Mouse (Mus musculus): ENCODE measurements at regions not wholly inside any gene's neighbourhood (a gene's known extent, or its start where the extent isn't known, plus 50 kb on each side); places are given as distances from the start of the nearest gene placed in this dataset.

DNA sequence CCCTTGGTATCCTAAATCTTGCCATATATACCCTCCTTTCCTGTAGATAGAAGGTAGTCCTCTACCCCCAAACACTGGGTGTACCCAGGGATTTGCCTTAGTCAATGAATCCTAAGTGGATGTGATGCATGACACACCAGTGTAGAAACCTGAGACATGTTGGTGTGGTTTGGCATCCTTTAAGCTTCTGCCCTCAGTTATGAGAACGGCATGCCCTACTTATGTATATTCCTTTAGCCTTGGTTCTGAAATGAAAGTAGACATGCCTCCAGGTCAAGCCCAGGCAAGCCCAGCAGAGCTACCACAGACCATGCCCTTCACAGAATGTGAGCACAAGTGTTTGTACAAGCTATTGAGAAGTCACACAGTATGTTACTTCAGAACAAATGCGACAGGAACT, 608.4 kb upstream of the 2610301B20Rik start:
- dilution Hi-C loops (cut with MboI; ENCODE audit: extremely low pct_ligation_motif_present, extremely low pct_unique_long_range_greater_than_20kb, low sequenced_read_pairs) (no loop called here), in situ Hi-C loops (cut with MboI; ENCODE audit: low pct_ligation_motif_present, low pct_unique_long_range_greater_than_20kb, low sequenced_read_pairs) (no loop called here)
- no peak for DNase-seq (ENCODE audit: extremely low read depth)

DNA sequence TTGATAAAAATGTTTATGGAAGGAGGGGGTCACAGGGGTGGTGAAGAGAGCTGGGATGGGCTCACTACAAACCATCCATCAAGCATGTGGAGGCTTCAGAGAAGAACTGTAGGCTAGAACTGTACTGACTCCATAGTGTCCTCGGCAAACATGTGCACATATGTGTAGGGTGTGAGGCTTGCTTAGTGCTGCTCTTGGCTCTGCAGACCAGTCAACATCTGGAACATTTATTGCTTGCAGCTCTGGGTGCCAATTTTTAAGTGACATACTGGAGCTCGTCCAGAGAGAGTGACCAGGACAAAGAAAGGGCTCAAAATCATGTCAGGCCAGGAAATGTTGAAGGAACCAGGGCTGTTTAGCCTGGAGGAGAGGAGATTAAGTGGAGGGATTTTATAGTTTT, 588.7 kb upstream of the 2610301B20Rik start:
- Histone ChIP-seq H3K79me2 (replicated peaks; ENCODE audit: control insufficient read depth, extremely low read depth, insufficient read depth, poor library complexity, severe bottlenecking) (no peaks in the 10 kb centered on the region), H3K36me3 (replicated peaks in 1 of 2; ENCODE audit: control insufficient read depth in 1 of 2, insufficient read depth in 1 of 2, low read length in 1 of 2) (no peaks in the 10 kb centered on the region), H3K4me2 (ENCODE audit: insufficient read depth, low read depth, poor library complexity, severe bottlenecking) (no peak overlapping the region), H3K4me3 (replicated peaks in 1 of 3; ENCODE audit: low read depth in 2 of 3, low read length in 2 of 3, poor library complexity in 1 of 3) (no peak overlapping the region), H3K27ac (ENCODE audit: insufficient read depth, low read depth) (no peak overlapping the region), H3K27me3 (replicated peaks) (no peaks in the 10 kb centered on the region), H3K9ac (ENCODE audit: insufficient read depth, low read depth) (no peak overlapping the region), H3K4me1 (ENCODE audit: control insufficient read depth in 1 of 2, insufficient read depth in 2 of 2) (peaks cover 0 to 7% of the 10 kb centered on the region in 2 experiments; a peak in 2 of 4 replicates), H3K9me3 (replicated peaks; ENCODE audit: low read length) (no peaks in the 10 kb centered on the region)
- dilution Hi-C loops (cut with MboI; ENCODE audit: extremely low pct_ligation_motif_present, extremely low pct_unique_long_range_greater_than_20kb, low sequenced_read_pairs): no loop called here
- no peak for DNase-seq (ENCODE audit: extremely low read depth)
- in situ Hi-C loops (cut with MboI; ENCODE audit: low pct_ligation_motif_present, low pct_unique_long_range_greater_than_20kb, low sequenced_read_pairs): loop anchor here (25.0 kb wide), 1 partner anchor 277 kb away; no protein-coding TSS in a partner anchor
- no peak for TF ChIP-seq CHD1 (IDR thresholded peaks at IDR 0.05; ENCODE audit: low read depth, low read length)
- TF ChIP-seq ZNF384 (IDR thresholded peaks at IDR 0.05; ENCODE audit: low read depth, low read length): no peak
- TF ChIP-seq TCF12 (IDR thresholded peaks at IDR 0.05; ENCODE audit: low read depth, low read length): no peak

More for the DNA sequence above, 608.4 kb upstream of the 2610301B20Rik start:
- H3K9ac ChIP-seq (ENCODE audit: insufficient read depth, low read depth): no peak overlapping the region
- no peak for TF ChIP-seq MEF2A (IDR thresholded peaks at IDR 0.05; ENCODE audit: borderline replicate concordance, low read depth, low read length)
- peak; percentile 35; the same call in 1 of the 2 replicates for TF ChIP-seq MXI1 (IDR thresholded peaks at IDR 0.05; ENCODE audit: low read depth, low read length)
- TF ChIP-seq MAX (IDR thresholded peaks at IDR 0.05; ENCODE audit: low read length): peak; percentile 58
- TF ChIP-seq ZKSCAN1 (IDR thresholded peaks at IDR 0.05; ENCODE audit: borderline replicate concordance, low read depth, low read length): no peak
- TF ChIP-seq ZMIZ1 (IDR thresholded peaks at IDR 0.05; ENCODE audit: low read depth, low read length): no peak
- TF ChIP-seq CHD2 (IDR thresholded peaks at IDR 0.05; ENCODE audit: low read length): no peak
- peak; percentile 98 for TF ChIP-seq CHD1 (IDR thresholded peaks at IDR 0.05; ENCODE audit: low read depth, low read length)
- peak; percentile 65 for TF ChIP-seq EP300 (IDR thresholded peaks at IDR 0.05; ENCODE audit: low read length)
- TF ChIP-seq UBTF (IDR thresholded peaks at IDR 0.05; ENCODE audit: low read depth, low read length): no peak
- TF ChIP-seq POLR2A (IDR thresholded peaks at IDR 0.05; ENCODE audit: low read depth, low read length): no peak
- 0 out of 2 replicates have a peak, but pooled peaks have one; percentile 22 for TF ChIP-seq TCF12 (IDR thresholded peaks at IDR 0.05; ENCODE audit: low read depth, low read length)
- TF ChIP-seq ZNF384 (IDR thresholded peaks at IDR 0.05; ENCODE audit: low read depth, low read length): no peak
- TF ChIP-seq SMC3 (IDR thresholded peaks at IDR 0.05; ENCODE audit: low read depth, low read length): no peak
- TF ChIP-seq HCFC1 (IDR thresholded peaks at IDR 0.05; ENCODE audit: low read depth, low read length): no peak; the same call in 1 of the 2 replicates
- TF ChIP-seq RCOR1 (conservative IDR thresholded peaks at IDR 0.05; ENCODE audit: low read depth, low read length): no peak
- TF ChIP-seq PAX5 (IDR thresholded peaks at IDR 0.05; ENCODE audit: low read length): no peak
- TF ChIP-seq MAZ (IDR thresholded peaks at IDR 0.05; ENCODE audit: low read depth, low read length): no peak
- TF ChIP-seq BHLHE40 (IDR thresholded peaks at IDR 0.05; ENCODE audit: low read depth, low read length): peak; percentile 47
- TF ChIP-seq USF1 (IDR thresholded peaks at IDR 0.05; ENCODE audit: low read depth, low read length): no peak
- TF ChIP-seq ELF1 (IDR thresholded peaks at IDR 0.05; ENCODE audit: low read depth, low read length): no peak
- no peak for TF ChIP-seq ZC3H11A (IDR thresholded peaks at IDR 0.05; ENCODE audit: low read depth, low read length)
- no peak for TF ChIP-seq SIN3A (IDR thresholded peaks at IDR 0.05; ENCODE audit: low read length)
- no peak for TF ChIP-seq JUN (IDR thresholded peaks at IDR 0.05; ENCODE audit: insufficient read depth, low read depth, low read length)
- 0 out of 2 replicates have a peak, but pooled peaks have one; percentile 42 for TF ChIP-seq MYC (IDR thresholded peaks at IDR 0.05; ENCODE audit: low read depth, low read length)
- no peak for TF ChIP-seq USF2 (conservative IDR thresholded peaks at IDR 0.05; ENCODE audit: low read depth, low read length)
- no peak for TF ChIP-seq KAT2A (IDR thresholded peaks at IDR 0.05; ENCODE audit: insufficient replicate concordance, low read length)
- 0 out of 2 replicates have a peak, but pooled peaks have one; percentile 24 for TF ChIP-seq JUND (conservative IDR thresholded peaks at IDR 0.05; ENCODE audit: low read depth, low read length)
- no peak for TF ChIP-seq RAD21 (IDR thresholded peaks at IDR 0.05; ENCODE audit: low read depth, low read length)
- no peak for TF ChIP-seq GABPA (IDR thresholded peaks at IDR 0.05; ENCODE audit: insufficient replicate concordance, low read depth, low read length)
- TF ChIP-seq CTCF (conservative IDR thresholded peaks at IDR 0.05 in 1 of 2, IDR thresholded peaks at IDR 0.05 in 1 of 2; ENCODE audit: low read depth in 2 of 2, low read length in 2 of 2): no peak
- no peak for TF ChIP-seq E2F4 (IDR thresholded peaks at IDR 0.05; ENCODE audit: insufficient replicate concordance, low read depth, low read length)
- TF ChIP-seq MAFK (IDR thresholded peaks at IDR 0.05; ENCODE audit: insufficient replicate concordance, low read length): peak; percentile 35; the same call in 1 of the 2 replicates
- no peak for TF ChIP-seq NELFE (IDR thresholded peaks at IDR 0.05; ENCODE audit: low read depth, low read length)
- TF ChIP-seq ETS1 (conservative IDR thresholded peaks at IDR 0.05; ENCODE audit: low read depth, low read length): no peak; the same call in 1 of the 2 replicates
- no peak for TF ChIP-seq TBP (conservative IDR thresholded peaks at IDR 0.05; ENCODE audit: low read depth, low read length)
- TF ChIP-seq NRF1 (IDR thresholded peaks at IDR 0.05; ENCODE audit: low read depth, low read length): no peak
- peak; percentile 78 for TF ChIP-seq IRF4 (IDR thresholded peaks at IDR 0.05; ENCODE audit: low read depth, low read length)
- no peak for TF ChIP-seq POLR2AphosphoS2 (IDR thresholded peaks at IDR 0.05; ENCODE audit: low read depth, low read length)
- H3K4me2 ChIP-seq (ENCODE audit: insufficient read depth, low read depth, poor library complexity, severe bottlenecking): no peak overlapping the region
- no peak overlapping the region for H3K4me3 ChIP-seq (replicated peaks in 1 of 3; ENCODE audit: low read depth in 2 of 3, low read length in 2 of 3, poor library complexity in 1 of 3)
- H3K27ac ChIP-seq (ENCODE audit: insufficient read depth, low read depth): no peak overlapping the region
- H3K9me3 ChIP-seq (replicated peaks; ENCODE audit: low read length): no peaks in the 10 kb centered on the region
- no peaks in the 10 kb centered on the region for H3K79me2 ChIP-seq (replicated peaks; ENCODE audit: control insufficient read depth, extremely low read depth, insufficient read depth, poor library complexity, severe bottlenecking)
- H3K4me1 ChIP-seq (ENCODE audit: control insufficient read depth in 1 of 2, insufficient read depth in 2 of 2): peaks cover 15 to 28% of the 10 kb centered on the region in 2 experiments
- no peaks in the 10 kb centered on the region for H3K27me3 ChIP-seq (replicated peaks)
- H3K36me3 ChIP-seq (replicated peaks in 1 of 2; ENCODE audit: control insufficient read depth in 1 of 2, insufficient read depth in 1 of 2, low read length in 1 of 2): no peaks in the 10 kb centered on the region
